Mouse (Mus musculus) spleen, postnatal 0 days (tissue): Measurements from ENCODE around the gene Cdc123. TPM values are rescaled to one million over a fixed set of nuclear protein-coding genes. Genes with fewer than 3 reads are reported as not detected.

Source experiments
- polyA plus RNA-seq: library from polyadenylated mRNA; unstranded; fragments of >200 nt; fragmentation: Nextera tagmentation; extraction: Ambion mirVana; gene quantifications from 2 replicates; pipeline ENCODE4 v1.2.1, GENCODE M21; 2015

The Cdc123 gene
- 176 and 192 TPM in 2 replicates for polyA plus RNA-seq

DNA sequence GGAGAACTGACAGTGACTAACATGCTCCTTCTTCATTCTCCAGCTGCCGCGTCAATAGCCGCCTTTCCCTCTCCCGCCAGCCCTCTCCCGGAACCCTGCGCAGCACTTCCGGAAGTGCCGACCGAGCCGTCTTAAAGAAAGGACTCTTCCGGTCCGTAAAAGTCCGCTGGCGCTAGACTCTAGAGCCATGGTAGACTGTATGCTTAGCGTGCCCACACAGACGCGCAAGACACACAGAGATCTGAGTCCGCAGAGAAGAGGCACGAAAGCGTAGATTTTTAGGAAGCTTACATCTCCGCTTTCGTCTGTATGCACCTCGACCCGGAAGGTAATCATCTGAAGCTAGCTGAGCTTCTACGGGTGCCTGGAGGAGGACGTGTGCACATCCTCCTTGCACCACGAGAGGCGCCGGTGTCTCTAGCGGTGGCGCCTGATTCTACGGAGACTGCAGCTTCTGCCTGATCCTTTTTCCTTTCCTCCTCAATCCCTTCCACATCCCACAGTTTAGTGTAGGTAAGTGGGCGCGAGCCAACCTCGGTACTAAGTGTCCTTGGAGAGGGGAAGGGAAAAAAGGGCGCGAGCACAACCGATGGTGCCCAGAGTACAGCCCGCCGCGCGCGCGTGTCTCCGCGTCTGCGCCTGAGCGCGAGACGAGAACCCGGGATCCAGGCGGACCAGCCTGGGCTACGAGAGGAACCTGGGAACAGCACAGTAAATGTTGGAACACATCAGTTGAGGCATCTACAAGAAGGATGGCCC, at the start of gene Cdc123, which contains the start of gene Nudt5:
Gene Cdc123 (minus strand): TSS at position 292 of the 759 bp plus-strand sequence.
Gene Nudt5 (plus strand): TSS at position 147 of the 759 bp plus-strand sequence.

DNA sequence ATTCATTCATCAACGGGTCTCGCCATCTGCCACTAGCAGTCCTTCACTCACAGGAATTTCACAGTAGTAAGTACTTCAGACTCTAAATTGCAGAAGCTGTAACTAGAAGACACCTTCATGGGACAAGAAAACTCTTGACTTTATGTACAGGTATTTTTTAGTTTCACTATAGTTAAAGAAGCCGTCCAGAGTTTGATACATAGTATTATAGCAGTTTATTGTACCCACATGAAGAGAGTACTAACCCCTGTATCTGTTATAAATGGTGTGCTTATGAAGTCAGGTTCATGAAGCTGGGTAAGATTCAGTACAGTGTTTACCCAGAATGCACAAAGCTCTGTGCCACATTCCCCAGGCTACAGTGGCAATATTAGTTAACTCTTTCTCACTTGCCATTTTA, 17.9 kb upstream of the Cdc123 start, which contains the start of gene Gm13199:
Gene Gm13199 (minus strand): TSS at position 101 of the 400 bp plus-strand sequence.

Other genes starting within 250 kb of the Cdc123 start
- gene Camk1d, start 130.6 kb downstream of the Cdc123 start, polyA plus RNA-seq = 4.3 and 5.0 TPM in 2 replicates
- 49.0 and 53.2 TPM in 2 replicates for gene Nudt5, start 145 bp downstream of the Cdc123 start, polyA plus RNA-seq
- 0.59 and 1.0 TPM in 2 replicates for gene Gm13199, start 17.8 kb upstream of the Cdc123 start, polyA plus RNA-seq
- gene Sec61a2, start 50.3 kb upstream of the Cdc123 start, polyA plus RNA-seq = 18.3 and 20.7 TPM in 2 replicates
- gene Dhtkd1, start 97.6 kb upstream of the Cdc123 start, polyA plus RNA-seq = 0.82 and 1.1 TPM in 2 replicates
- 6.8 and 6.9 TPM in 2 replicates for gene Upf2, start 106.3 kb upstream of the Cdc123 start, polyA plus RNA-seq